Mouse (Mus musculus): ENCODE measurements around the gene Vwa7.

The Vwa7 gene

DNA sequence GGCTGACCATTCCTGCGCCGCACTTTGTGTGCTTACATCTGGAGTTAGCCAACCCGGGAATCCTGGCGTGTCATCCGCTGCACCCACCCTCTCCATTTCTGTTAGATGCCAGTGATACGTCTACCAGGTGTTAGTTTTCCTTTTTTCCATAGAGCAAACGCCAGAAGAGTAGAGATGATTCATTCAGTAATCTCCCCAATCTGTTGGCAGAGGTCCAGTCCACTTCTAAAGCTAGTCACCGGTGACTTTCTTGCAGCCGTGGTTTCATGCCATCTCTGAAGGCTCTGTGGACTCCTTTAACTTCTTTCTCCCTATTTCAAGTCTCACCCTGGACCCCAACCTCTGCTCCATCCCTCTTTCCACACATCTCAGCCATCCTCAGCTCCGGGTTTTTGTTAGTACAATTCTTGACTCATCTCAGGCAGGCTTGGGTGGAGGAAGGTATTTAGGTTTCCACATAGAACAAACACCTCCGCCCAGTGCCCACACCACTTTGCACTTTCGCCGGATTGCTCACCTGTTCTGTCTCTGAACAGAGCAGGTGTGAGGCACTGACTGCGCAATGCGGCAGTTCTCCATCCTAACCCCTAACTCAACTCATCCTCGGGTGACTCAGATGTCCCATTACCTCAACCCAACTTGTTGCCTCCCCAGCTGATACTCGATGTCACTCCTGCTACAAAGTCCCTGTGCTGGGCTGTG, 52.0 kb downstream of the Vwa7 start:
- no peak for DNase-seq

- DNase-seq = peak; percentile 96
Observed at GRCm38 (mm10) chr17:35070556-35071229, 54.3 kb downstream of the Vwa7 start.

GRCm38 (mm10) chr17:35071454-35071853, 55.1 kb downstream of the Vwa7 start:
- no peak for DNase-seq

GRCm38 (mm10) chr17:35074097-35074496, 57.7 kb downstream of the Vwa7 start:
- DNase-seq = peak; percentile 90

All from cerebellum, adult 9-10 months (tissue).